Mouse (Mus musculus) limb, embryonic 14.5 days (tissue): ENCODE data around the gene Tm4sf5. TPM values are rescaled to one million over a fixed set of nuclear protein-coding genes. Genes with fewer than 3 reads are reported as not detected.

Experiments
- ATAC-seq: fragments of 200-750 bp; cut with Nextera tagmentation; 2 replicates; pipeline ENCODE4 v1.8.0; 2017; ENCODE audit warnings: low read depth, moderate number of reproducible peaks, moderate TSS enrichment; ENCODE audit not compliant: low FRiP score
- DNase-seq: peaks from one replicate; pipeline ENCODE4 v3.0.0-alpha.2; 2015; ENCODE audit warnings: low spot score
- H3K27ac ChIP-seq: fragments of 300-500 bp; sonication (generic); replicated peaks from 2 replicates; pipeline ENCODE4 v1.5.1; 2014; ENCODE audit warnings: low read depth, mild to moderate bottlenecking, low read length, moderate library complexity, mixed read lengths
- H3K27me3 ChIP-seq: fragments of 300-500 bp; sonication (generic); 2 replicates; pipeline ENCODE4 v1.6.1; 2014; ENCODE audit warnings: low read length, mixed read lengths; ENCODE audit not compliant: control insufficient read depth, insufficient read depth
- H3K36me3 ChIP-seq: fragments of 300-500 bp; sonication (generic); 2 replicates; pipeline ENCODE4 v1.6.1; 2014; ENCODE audit warnings: mild to moderate bottlenecking, low read length, moderate library complexity, mixed read lengths; ENCODE audit not compliant: control insufficient read depth, insufficient read depth
- H3K4me1 ChIP-seq: fragments of 300-500 bp; sonication (generic); 2 replicates; pipeline ENCODE4 v1.6.1; 2014; ENCODE audit warnings: antibody characterized with exemption, low read length, mixed read lengths; ENCODE audit not compliant: control insufficient read depth, insufficient read depth
- H3K4me2 ChIP-seq: fragments of 300-500 bp; sonication (generic); replicated peaks from 2 replicates; pipeline ENCODE4 v1.6.1; 2014; ENCODE audit warnings: low read depth, mild to moderate bottlenecking, low read length, moderate library complexity; ENCODE audit not compliant: severe bottlenecking
- H3K4me3 ChIP-seq: fragments of 300-500 bp; sonication (generic); replicated peaks from 2 replicates; pipeline ENCODE4 v1.5.1; 2014; ENCODE audit warnings: low read length
- H3K9ac ChIP-seq: fragments of 300-500 bp; sonication (generic); 2 replicates; pipeline ENCODE4 v1.6.1; 2014; ENCODE audit warnings: mild to moderate bottlenecking, low read depth, low read length, moderate library complexity; ENCODE audit not compliant: severe bottlenecking
- H3K9me3 ChIP-seq: fragments of 300-500 bp; sonication (generic); 2 replicates; pipeline ENCODE4 v1.6.1; 2016; ENCODE audit warnings: low read length; ENCODE audit not compliant: control insufficient read depth
- POLR2A ChIP-seq: fragments of 200-500 bp; IDR thresholded peaks from 2 replicates; pipeline ENCODE4 v1.8.0; 2012; ENCODE audit warnings: inconsistent platforms, mild to moderate bottlenecking, moderate library complexity, borderline replicate concordance; ENCODE audit not compliant: insufficient read depth, insufficient read length; ENCODE audit errors: extremely low read depth
- WGBS: fragments of 180-500 bp; shearing (Covaris S2); extraction: QIAGEN DNeasy Blood & Tissue Kit; methylation state at CpG from one replicate; pipeline ENCODE4 v1.1.7; 2014; 5-methylcytosine and 5-hydroxymethylcytosine counted together
- polyA plus RNA-seq, 2 experiments: library from polyadenylated mRNA; depleted of rRNA in 1 of 2; stranded (reverse) in 1 of 2; unstranded in 1 of 2; fragments of >200 nt; fragmentation: Nextera tagmentation in 1 of 2; extraction: Ambion mirVana in 1 of 2; gene quantifications; 2 replicates each; pipeline versions ENCODE4 v1.2.1 to v1.2.3; 2012 to 2014

Tm4sf5 gene
- polyA plus RNA-seq, 2 experiments = 0.50 to 0.95 TPM

DNA sequence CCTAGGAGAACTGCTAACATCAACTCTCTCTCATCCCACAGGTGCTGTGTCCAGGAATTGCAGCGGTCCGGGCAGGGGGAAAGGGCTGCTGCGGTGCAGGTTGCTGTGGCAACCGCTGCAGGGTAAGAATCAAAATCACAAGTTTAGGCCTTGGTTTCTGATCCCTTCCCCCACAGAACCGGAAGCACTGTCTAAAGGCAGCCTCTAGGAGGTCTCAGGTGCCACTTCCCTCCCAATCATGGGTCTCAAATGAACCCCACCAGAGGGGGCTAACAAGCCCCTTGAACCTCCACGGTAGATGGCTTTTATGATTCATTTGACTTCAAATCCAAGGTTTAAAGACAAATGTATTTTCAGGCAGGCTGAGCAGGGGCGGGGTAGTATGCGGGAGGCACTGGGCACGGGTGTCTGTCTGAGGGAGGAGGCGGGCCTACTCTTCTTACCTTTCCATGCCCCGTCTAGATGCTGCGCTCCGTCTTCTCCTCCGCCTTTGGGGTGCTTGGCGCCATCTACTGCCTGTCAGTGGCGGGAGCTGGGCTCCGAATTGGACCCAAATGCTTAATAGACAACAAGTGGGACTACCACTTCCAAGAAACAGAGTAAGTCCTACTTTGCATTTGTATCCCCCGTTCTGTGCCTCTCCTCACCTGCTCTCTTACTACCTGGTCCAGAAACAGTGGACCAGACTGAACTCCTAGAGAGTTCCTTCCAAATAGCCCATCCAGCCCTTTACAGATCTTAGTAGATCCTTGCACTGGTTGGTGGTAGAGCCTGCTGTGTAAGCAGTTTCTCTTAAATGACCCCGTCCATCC, 4.9 kb downstream of the Tm4sf5 start:
- Histone ChIP-seq H3K9me3 (no peaks in the 10 kb centered on the region), H3K27ac (no peak overlapping the region), H3K4me2 (peak overlapping the region; percentile 37), H3K9ac (no peak overlapping the region), H3K4me3 (no peak overlapping the region), H3K4me1 (no peaks in the 10 kb centered on the region; the same call in 1 of the 2 replicates), H3K36me3 (no peaks in the 10 kb centered on the region), H3K27me3 (no peaks in the 10 kb centered on the region)
- 8% methylated on average over 19 of the region's 19 CpGs for WGBS
- DNase-seq = no peak
- TF ChIP-seq POLR2A = no peak
- ATAC-seq = peak; percentile 71

DNA sequence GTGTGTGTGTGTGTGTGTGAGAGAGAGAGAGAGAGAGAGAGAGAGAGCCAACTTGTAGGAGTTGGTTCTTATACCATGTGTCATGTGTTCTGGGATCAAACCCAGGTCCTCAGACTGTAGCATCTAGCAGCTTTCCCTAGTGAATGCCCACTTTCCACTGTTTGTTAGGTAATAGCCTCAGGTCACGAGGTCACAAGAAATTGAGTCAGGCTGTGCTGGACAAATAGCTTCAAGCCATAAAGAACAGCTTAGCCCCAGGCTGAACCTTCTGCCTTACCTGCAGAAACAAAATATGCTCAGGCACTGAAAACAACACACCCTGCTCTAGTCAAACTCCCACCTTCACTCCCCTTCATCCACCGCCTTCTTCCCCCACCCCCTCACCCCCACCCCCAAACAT, 6.2 kb downstream of the Tm4sf5 start:
- TF ChIP-seq POLR2A = no peak
- no peaks in the 10 kb centered on the region for H3K9me3 ChIP-seq
- no peaks in the 10 kb centered on the region for H3K27me3 ChIP-seq
- no peaks in the 10 kb centered on the region; the same call in 1 of the 2 replicates for H3K4me1 ChIP-seq
- no peaks in the 10 kb centered on the region for H3K36me3 ChIP-seq
- ATAC-seq (no peak), DNase-seq (no peak)
- H3K9ac ChIP-seq = no peak overlapping the region
- H3K4me2 ChIP-seq = no peak overlapping the region
- H3K4me3 ChIP-seq = no peak overlapping the region
- 71% methylated on average over 2 of the region's 2 CpGs for WGBS
- H3K27ac ChIP-seq = no peak overlapping the region

DNA sequence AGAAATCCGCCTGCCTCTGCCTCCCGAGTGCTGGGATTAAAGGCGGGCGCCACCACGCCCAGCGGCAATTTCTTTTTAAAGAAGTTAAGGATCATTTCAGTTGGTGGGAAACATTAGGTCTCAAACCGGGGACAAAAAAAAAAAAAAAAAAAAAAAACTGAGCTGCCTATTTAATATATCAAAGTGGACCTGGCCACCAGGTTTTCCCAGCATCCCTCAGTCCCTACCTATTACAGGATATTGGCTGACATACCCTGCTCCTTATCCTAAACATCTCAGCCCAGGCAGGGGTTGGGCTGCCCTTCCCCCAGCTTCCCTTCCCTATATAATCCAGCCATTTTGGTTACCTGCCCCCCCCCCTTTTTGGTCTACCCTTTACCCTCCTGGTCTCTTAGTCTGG, 6.8 kb downstream of the Tm4sf5 start:
- TF ChIP-seq POLR2A = no peak
- 91% methylated on average over 7 of the region's 7 CpGs for WGBS
- H3K9me3 ChIP-seq = no peaks in the 10 kb centered on the region
- no peak overlapping the region for H3K4me2 ChIP-seq
- DNase-seq = no peak
- no peaks in the 10 kb centered on the region for H3K27me3 ChIP-seq
- no peaks in the 10 kb centered on the region; the same call in 1 of the 2 replicates for H3K4me1 ChIP-seq
- H3K9ac ChIP-seq = no peak overlapping the region
- no peak overlapping the region for H3K27ac ChIP-seq
- ATAC-seq = no peak
- H3K4me3 ChIP-seq = no peak overlapping the region
- no peaks in the 10 kb centered on the region for H3K36me3 ChIP-seq

DNA sequence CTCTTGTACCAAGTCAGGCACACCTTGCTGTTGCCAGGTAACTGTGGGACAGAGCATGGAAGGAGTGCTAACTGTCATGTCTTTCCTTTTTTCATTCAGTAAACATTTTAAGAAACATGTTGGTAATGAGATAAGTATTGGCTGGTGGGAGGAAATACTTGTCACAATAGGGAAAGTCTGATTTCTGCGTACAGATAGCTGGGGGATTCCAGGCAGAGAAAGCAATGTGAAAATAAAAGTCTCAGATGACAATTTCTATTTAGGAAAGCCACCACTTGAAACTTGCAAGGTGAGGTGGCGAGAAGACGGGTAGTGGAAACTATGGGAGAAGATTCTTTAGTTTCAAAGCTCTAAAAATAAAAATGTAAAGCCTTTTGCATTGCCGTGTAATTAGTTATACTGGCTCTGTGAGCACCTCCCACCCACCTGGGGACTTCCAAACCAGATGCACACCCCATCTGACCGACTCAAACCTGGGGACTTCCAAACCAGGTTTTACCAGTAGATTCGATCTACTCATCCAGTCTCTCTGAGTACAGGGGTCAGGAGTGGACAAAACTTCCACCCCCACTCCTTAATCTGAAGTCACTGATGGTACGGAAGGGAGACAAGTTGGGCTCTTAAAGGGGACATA, 7.8 kb downstream of the Tm4sf5 start:
- 78% methylated on average over 7 of the region's 7 CpGs for WGBS
- Histone ChIP-seq H3K4me2 (no peak overlapping the region), H3K9me3 (no peaks in the 10 kb centered on the region), H3K27ac (no peak overlapping the region), H3K36me3 (no peaks in the 10 kb centered on the region), H3K27me3 (no peaks in the 10 kb centered on the region), H3K9ac (no peak overlapping the region), H3K4me3 (no peak overlapping the region), H3K4me1 (no peaks in the 10 kb centered on the region; the same call in 1 of the 2 replicates)
- ATAC-seq = no peak
- no peak for TF ChIP-seq POLR2A
- no peak for DNase-seq

DNA sequence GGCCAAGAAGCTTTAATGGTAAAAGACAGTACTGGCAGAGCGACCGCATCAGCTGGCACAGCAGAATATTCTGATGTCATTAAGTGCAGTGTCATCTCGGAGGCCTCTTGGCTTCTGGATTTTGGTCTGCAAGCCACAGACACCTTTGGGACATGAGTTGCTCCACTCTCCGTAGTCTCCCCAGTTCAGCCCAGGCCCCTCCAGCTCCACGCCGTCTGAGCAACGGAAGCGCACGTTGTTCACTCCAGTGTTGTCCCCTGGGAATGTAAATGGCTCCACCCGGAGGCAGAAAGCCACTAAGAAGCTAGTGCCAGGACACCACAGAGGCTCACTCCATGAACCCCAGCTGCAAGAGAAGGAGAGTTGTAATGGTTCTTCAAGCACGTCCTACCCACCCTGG, 8.5 kb downstream of the Tm4sf5 start:
- Histone ChIP-seq H3K4me3 (no peak overlapping the region), H3K4me2 (no peak overlapping the region), H3K9ac (no peak overlapping the region), H3K4me1 (no peaks in the 10 kb centered on the region; the same call in 1 of the 2 replicates), H3K27me3 (no peaks in the 10 kb centered on the region), H3K36me3 (no peaks in the 10 kb centered on the region), H3K9me3 (no peaks in the 10 kb centered on the region), H3K27ac (no peak overlapping the region)
- DNase-seq (no peak), ATAC-seq (no peak)
- 63% methylated on average over 11 of the region's 11 CpGs for WGBS
- TF ChIP-seq POLR2A = no peak
